Mouse (Mus musculus) left cerebral cortex, postnatal 36 days (tissue): ENCODE results near the gene Slc39a9. TPM values are rescaled to one million over a fixed set of nuclear protein-coding genes. Genes with fewer than 3 reads are reported as not detected.

ENCODE experiments used
- DNase-seq, 2 experiments: peaks; one replicate each; pipeline ENCODE4 v3.0.0; 2021 to 2022; ENCODE audit warnings: low spot score in 2 of 2, mixed read lengths in 1 of 2
- intact Hi-C: fragments of 180-260 bp; cut with DNase I; formaldehyde crosslinking; loops from one replicate; pipeline ENCODE4 v1.15.1; 2025
- total RNA-seq, 2 experiments: library from RNA; stranded (reverse); gene quantifications; 2 replicates each; pipeline ENCODE4 v1.2.3; 2021

Slc39a9 gene
- total RNA-seq, 2 experiments from 2014 or later = 36.7 to 37.6 TPM

DNA sequence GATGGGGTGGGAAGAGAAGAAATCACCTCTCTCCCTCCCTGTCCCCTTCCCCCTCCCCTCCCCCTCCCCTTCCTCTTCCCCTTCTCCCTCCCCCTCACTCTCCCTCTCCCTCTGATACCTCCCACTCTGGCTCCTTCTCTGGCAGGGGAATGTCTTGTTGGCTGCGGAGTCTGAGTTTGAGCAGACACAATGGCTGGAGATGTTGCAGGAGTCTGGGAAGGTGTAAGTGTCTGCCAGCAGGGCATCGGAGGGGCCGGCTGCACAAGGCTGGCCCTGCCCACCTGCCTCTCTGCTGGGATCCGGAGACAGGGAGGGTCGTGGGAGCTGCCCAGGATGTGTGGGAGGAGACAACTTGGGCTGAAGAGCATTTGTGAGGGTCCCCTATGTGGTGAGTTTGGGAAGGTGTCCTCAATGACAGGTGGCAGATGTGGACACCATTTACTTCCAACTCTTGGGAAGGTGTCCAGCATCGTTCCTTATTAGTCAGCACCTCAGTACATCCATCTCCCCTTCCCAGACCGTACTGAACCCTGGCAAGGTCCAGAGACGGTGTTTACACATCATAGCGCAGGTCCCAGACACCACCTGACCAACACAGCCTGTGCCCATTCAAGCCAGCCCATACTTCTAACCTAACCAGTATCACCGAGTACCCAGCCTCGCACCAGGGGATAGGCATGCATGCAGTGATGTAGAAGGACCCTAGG lies 62.7 kb downstream of the Slc39a9 start:
- intact Hi-C loops = no loop called here
- DNase-seq = no peak

DNA sequence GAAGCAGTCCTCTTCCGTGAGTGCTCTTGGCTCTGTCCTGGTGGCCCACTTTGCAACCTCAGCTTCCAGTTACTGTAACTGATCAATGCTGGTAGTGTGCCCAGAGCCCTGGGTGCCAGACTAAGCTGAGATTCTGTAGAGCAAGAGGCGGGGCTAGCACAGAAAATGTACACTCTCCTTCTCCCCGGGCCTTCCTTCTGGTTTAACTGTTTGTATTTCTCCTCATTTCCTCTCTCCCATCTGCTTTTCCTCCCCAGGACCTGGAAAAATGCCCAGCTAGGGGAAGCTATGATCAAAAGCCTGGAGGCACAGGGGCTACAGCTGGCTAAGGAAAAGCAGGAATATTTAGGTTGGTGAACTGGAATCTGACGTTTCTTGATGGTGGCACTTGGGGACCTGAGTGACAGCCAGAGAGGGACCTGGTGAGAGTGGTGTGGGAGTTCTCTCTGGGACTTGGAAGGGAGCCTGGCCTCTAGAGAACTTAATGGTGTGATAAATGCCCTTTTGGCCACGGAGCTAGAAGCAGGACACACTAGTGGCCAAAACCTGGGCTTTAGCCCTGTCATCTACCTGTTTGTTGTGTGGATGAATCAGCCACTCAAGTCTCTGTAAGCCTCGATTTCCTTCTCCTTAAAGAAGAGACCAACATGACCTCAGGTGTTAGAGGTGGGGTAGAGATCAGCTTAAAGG lies 63.4 kb downstream of the Slc39a9 start:
- no peak for DNase-seq
- intact Hi-C loops = no loop called here

DNA sequence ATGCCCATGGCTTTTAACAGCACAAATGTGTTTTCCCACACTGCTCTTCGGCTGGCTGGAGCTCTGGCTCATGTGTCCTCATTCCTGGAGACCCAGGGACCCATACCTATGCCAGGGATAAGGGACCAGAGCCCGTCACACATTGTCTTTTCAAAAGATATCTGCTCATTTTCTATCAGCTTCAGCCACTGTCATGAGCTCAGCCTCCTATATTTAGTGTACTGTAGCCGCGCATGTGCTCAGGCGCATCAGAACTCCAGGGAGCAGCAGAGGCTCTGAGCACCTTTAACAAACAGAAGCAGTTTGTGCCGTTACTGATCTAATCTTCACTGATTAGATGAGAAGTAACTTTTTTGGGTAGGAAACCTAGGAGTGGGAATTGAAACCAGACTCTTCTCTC lies 72.2 kb downstream of the Slc39a9 start:
- no peak for DNase-seq
- intact Hi-C loops = no loop called here

DNA sequence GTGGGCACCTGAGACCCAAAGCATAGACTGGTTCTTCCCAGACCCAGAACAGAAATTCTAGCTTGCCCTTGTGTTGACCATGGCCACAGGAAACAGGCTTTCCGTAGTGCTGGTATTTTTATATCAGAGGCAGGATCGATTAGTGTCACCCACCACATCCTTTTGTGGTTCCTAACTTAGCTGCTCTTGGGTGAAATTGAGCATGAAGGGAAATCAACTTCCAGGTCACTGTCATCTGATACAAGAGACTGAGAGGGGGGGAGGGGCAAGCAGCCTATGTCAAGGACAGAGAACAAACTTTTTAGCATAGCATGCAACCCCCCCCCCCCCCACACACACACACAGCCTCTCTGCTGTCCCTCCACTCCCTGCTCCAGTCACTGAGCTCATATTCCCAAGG lies 75.5 kb downstream of the Slc39a9 start:
- intact Hi-C loops = no loop called here
- DNase-seq = no peak

DNA sequence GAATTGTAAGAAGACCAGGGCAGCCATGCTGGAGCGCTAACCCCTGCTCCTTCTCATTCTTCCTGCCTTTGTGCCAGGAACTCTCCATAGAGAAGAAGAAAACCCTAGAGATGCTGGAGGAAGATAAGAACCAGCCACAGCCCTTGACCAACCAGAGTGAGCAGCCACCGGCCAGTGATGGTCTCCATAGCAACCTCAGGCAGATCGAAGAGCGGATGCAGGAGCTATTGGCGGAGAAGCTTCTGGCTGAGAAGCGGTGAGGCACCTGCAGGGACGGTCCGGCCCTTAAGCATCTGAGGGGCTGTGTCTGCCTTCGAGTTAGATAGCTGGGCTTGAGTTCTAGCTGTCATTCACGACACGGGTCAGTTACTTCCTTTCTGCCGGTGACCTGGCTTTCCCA lies 76.8 kb downstream of the Slc39a9 start:
- intact Hi-C loops = loop anchor here (5.0 kb wide), 1 partner anchor 563 kb away; no protein-coding TSS in a partner anchor

DNA sequence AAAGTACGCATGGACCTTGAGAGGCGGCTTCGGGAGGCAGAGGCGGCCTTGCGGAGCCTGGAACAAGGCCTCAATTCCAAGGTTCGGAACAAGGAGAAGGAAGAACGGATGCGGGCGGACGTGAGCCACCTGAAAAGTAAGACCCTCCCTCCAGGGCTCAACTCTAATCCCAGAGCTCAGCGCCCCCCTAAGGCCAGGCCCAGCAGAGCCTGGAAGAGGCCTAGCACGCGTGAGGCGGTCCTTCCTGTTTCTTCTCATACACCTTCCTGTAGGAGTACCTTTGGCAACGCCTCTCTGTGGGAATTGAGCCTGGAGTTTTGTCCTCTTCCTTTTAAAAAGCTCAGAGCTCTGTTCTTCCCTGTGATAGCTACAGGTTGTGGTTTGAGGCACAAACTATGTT lies 77.8 kb downstream of the Slc39a9 start:
- DNase-seq = no peak
- intact Hi-C loops = loop anchor here (5.0 kb wide), 1 partner anchor 564 kb away; no protein-coding TSS in a partner anchor

More for the DNA sequence above, 76.8 kb downstream of the Slc39a9 start:
- DNase-seq = no peak

DNA sequence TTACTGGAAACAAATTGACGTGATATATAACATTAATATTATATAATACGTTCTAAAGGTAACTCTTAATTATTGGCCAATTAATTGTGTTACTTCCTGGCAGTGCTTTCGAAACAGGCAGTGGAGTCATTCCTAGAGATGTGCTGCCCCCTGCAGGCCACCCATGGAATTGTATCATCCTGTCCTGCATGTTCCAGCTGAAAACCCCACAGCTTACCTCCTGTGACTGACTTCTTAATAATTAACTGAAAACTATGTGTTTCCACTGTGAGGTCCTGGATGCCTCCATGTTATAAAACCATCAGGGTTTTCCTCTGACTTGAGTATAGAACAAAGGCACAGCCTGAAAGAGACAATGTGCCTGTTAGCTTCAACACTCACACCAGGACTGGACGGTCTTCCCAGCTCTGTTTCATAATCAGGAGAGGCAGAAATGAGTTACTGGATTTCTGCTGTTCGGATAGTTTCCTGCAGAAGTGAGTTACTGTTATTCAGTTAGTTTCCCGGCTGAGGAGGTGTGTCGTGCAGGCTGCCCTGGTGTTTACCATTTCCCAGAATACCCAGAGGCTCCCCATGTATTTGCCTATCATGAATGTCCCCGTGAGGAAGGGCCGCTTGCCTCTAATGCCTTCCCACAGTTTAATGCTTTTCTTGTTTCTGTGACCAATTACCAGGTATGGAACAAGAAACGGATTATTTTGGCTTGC lies 81.3 kb downstream of the Slc39a9 start:
- intact Hi-C loops = loop anchor here (5.0 kb wide), 2 partner anchors 43 to 568 kb away; no protein-coding TSS in a partner anchor
- peak; percentile 74 to 83 for DNase-seq

DNA sequence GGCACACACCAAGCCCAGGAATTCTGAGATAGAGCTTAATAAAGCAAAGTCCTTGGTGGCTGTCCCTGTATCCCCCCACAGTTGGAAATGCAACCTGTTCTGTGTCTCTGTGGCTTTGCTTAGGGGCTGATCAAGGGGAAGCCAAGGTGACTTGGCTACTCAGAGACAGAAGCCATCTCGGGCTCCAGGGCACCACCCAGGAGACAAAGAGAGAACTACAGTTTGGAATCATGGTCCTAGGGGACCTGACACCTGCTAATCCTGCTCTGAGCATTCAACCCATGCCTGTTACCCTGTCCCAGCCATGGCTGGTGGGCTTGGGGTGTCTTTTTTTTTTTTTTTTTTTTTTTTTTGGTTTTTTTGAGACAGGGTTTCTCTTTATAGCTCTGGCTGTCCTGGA lies 84.5 kb downstream of the Slc39a9 start:
- intact Hi-C loops = loop anchor here (5.0 kb wide), 1 partner anchor 46 kb away; no protein-coding TSS in a partner anchor

DNA sequence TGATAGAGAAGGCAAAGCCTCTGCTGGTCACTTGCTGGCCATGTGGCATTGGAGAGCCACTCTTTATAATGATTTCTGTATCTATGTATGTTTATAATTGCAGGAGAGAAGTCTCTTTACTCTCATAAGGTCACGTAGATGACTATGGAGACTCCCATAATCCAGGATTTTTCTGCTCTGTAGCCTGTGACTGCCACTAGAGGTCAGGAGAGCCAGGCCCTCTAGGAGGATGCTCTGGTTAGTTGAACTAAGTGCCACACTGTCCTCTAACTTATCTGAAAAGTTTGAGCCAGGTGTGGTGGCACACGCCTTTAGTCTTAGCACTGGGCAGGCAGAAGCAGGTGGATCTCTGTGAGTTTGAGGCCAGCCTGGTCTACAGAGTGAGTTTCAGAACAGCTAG lies 85.1 kb downstream of the Slc39a9 start:
- DNase-seq = no peak
- intact Hi-C loops = loop anchor here (5.0 kb wide), 1 partner anchor 47 kb away; no protein-coding TSS in a partner anchor

More for the DNA sequence above, 84.5 kb downstream of the Slc39a9 start:
- no peak for DNase-seq

DNA sequence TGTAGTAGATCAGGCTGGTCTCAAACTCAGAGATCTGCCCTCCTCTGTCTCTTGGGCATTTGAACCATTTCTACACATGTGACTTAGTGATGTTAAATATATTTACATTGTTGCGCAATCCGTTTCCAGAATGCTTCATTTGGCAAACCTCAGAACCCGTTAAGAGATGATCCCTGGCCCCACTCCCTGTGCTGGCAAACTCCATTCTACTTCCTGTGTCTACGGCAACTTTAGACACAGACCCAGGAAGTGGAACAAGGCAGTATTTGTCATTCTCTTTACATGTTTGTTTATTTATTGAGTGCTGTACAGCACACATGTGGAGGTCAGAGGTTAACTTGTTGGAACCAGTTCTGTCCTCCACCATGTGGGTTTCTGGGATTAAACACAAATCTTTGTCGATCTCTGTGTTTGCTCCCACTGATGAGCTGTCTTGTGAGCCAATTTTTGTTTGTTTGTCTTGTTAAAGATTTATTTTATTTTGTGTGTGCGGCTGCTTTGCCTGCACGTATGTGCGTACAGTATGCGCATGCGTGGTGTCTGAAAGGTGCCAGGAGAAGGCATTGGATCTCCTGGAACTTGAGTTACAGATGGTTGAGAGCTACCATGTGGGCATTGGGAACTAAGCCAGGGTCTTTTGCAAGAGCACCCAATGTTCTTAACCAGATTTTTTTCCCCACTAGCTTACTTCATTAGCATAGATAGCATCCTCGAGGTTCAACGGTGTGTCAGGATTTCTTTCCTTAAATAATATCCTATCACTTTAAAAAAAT lies 86.3 kb downstream of the Slc39a9 start:
- intact Hi-C loops = loop anchor here (1.0 to 5.0 kb wide), 2 partner anchors 30 to 48 kb away; partner anchors contain the start of gene Ccdc177
- peak in 1 of 2 experiments; percentile 28 for DNase-seq

DNA sequence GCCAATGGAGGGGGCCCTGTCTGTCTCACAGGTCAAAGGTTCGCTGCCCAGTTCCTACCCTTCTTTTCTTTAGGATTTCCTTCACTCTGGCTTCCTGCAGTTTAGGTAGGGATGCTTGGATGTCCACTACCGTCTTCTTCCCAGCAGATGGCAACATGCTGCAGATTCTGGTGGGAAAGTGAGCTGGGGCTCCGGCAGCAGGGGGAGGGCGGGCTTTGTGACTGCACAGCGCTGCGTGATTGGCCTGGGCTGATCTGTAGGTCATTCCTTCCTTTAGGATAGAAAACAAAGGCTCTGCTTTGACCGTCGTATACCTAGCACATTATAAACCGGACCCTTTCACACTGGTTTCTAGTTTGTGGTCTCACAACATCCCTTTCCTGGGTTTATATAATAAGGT lies 86.9 kb downstream of the Slc39a9 start:
- peak; percentile 66 to 67 for DNase-seq
- intact Hi-C loops = loop anchor here (1.0 kb wide), 1 partner anchor 30 kb away; the partner anchor contains the start of gene Ccdc177

Other genes starting within 250 kb of the Slc39a9 start
- 10 to 100 TPM; 75.4 to 86.9 TPM for gene Dcaf5, start 207.3 kb upstream of the Slc39a9 start, total RNA-seq
- 100 to 1,000 TPM in 1 of 2 experiments, 10 to 100 TPM in 1; 93.9 to 147 TPM for gene Exd2, start 180.8 kb upstream of the Slc39a9 start, total RNA-seq
- 10 to 100 TPM; 85.7 to 87.4 TPM for gene Galnt16, start 125.6 kb upstream of the Slc39a9 start, total RNA-seq
- 10 to 100 TPM; 35.8 to 37.8 TPM for gene Erh, start 458 bp downstream of the Slc39a9 start, total RNA-seq
- gene Plekhd1, start 48.7 kb downstream of the Slc39a9 start, total RNA-seq = 1 to 10 TPM; 2.1 to 2.8 TPM
- 10 to 100 TPM; 14.5 to 15.7 TPM for gene Ccdc177, start 116.8 kb downstream of the Slc39a9 start, total RNA-seq
- gene Susd6, start 146.6 kb downstream of the Slc39a9 start, total RNA-seq = 10 to 100 TPM; 31.6 to 40.0 TPM